Mouse (Mus musculus) heart, adult 2 months (tissue): Measurements from ENCODE around the gene Chst8.

Source experiments
- CTCF ChIP-seq: fragments of 200-600 bp; IDR thresholded peaks from 2 replicates; pipeline ENCODE4 v1.8.1; 2022; ENCODE audit warnings: antibody characterized with exemption, mild to moderate bottlenecking, moderate library complexity
- POLR2A ChIP-seq: fragments of 200-500 bp; IDR thresholded peaks from 2 replicates; pipeline ENCODE4 v1.6.1; 2011; ENCODE audit warnings: mild to moderate bottlenecking, low read depth, low read length, control low read depth; ENCODE audit not compliant: insufficient read depth

DNA sequence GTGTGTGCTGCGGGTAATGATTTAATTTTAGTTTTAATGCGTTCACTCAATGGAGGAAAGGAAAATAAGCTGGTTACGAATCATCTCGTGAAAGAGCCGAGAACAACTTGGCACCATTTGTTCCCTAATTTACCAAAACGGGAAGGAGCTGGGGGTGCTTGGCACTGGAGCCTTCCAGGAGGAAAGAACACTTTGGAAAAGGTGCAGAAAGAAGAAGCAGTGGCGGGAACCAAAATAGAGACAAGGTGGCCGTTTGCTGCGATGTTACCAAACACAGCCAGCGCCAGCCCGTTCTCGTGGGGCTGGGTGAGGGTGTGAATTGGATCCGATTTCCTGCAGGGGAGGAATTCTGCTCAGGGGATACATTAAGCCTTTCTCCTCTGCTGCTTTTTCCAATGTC, 38.5 kb downstream of the Chst8 start:
- no peak for TF ChIP-seq CTCF
- TF ChIP-seq POLR2A, result no peak
